Mouse (Mus musculus): ENCODE data around the gene Sbno1. TPM values are rescaled to one million over a fixed set of nuclear protein-coding genes. Genes with fewer than 3 reads are reported as not detected.
A peak's percentile ranks its signal among the peaks of the same experiment; 100 is the strongest.

Gene Sbno1
- total RNA-seq, 2 experiments from 2014 or later, result 65.3 to 71.7 TPM

DNA sequence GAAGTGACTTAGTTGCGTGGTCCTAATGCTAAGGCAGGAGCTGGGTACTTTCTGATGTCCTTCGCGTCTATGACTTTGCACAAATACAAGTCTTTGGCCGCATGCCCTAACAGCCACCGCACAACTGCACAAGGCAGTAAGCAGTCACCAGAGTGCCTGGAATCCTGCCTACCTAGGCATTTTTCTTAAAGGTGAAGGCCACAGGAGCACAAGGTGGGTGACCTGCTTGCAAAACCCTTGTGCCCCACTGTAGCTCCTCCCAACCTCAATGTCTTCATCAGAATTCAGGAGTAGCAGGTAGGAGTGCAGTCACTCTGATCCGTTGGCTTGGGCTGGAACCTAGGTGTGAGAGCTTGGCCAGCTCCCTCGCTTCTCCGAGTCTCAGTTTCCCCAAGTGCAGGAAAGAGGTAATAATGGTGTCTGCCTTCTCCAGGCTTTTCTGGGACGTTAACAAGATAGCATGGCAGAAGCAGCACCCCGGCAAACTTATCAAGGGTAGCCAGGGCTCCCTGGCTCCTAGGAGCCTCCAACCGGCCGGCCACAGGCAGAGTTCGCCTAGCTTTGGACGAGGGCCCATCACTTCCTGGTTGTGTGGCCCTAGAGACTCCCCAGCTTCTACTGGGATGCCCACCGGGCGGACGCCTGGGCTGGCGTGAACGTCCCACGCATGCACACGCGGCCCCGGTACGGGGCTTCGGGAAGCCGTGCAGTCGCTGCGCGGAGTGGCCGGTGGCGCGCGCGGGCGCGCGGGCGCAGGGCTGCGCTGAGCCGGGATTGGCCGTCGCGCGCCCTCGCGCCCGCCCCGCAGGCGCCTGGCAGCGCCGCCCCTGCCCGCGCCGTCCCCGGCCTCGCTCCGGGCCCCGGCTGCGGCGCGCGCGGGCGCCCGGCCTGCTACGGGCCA is 19.1 kb upstream of the Sbno1 start:
- peak; percentile 76 to 81 for DNase-seq
- intact Hi-C loops (cut with DNase I), result no loop called here

GRCm38 (mm10) chr5:124444208-124444607 is 18.4 kb upstream of the Sbno1 start:
- intact Hi-C loops (cut with DNase I), result no loop called here
- DNase-seq, result no peak

DNA sequence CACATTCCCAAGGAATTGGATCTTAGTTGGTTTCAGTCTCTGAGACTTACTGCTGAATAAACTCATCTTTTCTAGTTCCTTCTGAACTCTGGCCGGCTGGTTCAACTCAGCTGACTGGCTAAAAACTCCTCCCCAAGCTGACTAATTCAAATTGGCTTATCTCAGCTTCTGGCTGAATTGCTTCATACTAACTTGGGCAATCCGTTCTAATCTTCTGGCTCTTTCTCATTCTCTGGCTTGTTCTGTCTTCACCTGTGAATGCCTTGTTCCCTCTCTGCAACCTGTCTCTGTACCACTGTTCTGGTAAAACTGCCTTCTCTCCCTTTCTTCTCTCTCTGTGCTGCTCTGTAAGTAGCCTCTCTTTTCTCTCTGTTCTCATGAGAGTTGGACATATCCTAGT is 16.8 kb upstream of the Sbno1 start:
- intact Hi-C loops (cut with DNase I), result loop anchor here (2.0 kb wide), 1 partner anchor 14 kb away; no protein-coding TSS in a partner anchor
- DNase-seq, result no peak

DNA sequence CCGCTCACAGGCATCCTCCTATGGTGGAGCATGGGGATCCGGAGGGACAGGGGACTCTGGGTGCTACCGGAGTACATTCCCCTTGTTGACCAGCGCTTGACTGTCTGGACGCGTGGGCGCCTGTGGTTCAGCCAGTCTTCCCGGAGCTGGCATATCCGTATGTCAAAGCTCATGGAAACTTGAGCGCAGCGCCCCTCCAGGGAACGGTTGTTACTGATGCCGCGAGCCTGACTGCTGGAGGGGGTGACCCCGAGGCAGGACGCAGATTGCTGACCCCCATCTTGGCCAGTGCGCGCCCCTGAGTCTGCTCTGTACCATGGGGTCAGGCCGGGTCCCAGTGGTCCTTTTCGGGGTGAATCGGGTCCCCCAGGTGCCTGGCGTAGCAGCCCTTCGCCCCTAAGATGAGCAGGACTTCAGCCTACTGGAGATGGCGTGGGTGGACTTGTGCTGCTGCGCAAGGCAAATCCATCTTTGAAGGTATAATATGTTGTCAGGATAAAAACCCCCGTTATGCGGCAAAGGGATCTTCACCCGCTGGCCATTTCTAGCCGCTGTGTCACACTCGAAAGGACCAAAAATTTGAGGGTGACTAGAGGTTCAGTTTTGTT is 14.4 kb upstream of the Sbno1 start:
- no peak for DNase-seq
- intact Hi-C loops (cut with DNase I), result no loop called here

DNA sequence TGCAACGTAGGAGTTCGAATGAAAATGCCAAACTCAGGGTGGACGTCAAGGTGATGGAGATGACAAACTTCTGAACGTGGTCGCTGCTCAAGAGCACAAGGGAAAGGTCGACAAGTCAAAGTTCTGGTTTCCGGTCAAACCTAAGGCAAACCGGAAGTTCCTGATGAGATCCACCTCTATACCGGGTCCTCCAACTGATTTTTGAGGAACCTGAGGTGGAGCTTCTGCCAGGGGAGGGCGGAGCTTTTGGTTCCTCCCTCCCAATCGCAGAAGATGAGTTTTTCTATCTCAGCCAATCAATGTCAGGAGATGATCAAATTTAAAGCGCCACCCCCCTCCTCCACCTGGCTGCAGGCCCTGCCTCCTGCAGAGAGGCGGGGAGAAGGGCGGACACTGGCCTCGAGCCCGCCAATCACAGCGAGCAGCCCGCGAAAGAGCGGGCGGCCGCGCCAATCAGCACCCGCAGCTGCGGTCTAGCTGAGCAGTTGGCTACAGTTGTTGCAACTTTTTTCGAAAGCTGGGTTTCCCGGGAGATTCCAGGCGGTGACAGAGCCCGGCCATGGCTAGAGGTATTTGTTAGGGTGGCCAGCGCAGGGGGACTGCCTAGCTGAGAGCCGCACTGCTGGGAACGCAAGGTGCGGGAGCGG is 13.8 kb upstream of the Sbno1 start, which contains the start of gene Kmt5a:
Gene Kmt5a, plus strand, starts transcription at position 484 of the 647 bp plus-strand sequence.
- peak; percentile 93 to 95 for DNase-seq
- intact Hi-C loops (cut with DNase I), result no loop called here

DNA sequence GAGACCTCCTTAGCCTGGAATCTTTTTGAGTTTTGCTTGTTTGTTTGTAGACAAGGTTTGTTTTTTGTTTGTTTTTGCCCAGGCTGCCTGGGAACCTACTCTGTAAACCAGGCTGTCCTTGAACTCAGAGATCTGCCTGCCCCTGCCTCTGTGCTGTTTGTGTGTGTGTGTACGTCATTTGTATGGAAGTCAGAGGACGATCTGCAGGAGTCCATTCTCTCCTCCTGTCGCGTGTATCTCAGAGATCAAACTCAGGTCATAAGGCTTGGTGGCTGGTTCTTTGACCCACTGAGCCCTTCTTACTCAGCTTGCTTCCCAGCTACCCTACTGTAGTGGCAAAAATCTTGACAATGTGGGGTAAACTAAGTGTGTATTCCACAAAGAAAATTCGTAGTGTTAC is 12.9 kb upstream of the Sbno1 start:
- intact Hi-C loops (cut with DNase I), result no loop called here
- DNase-seq, result no peak

DNA sequence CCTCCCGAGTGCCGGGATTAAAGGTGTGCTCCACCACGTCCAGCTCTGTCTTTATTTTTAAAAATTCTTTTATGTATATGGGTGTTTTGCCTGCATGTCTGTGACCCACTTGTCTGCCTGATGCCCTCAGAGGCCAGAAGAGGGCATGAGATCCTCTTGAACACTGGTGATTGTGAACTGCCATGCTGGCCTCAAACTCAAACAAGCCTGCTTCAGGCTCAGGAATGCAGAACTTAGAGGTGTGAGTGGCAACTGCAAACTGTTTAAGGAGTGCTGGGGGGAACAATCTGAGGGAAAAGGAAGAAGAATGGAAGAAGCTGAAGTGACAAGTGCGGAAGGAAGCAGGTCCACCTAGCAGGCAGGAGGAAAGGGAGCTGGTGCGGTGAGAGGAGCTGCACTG is 12.4 kb upstream of the Sbno1 start:
- DNase-seq, result no peak
- intact Hi-C loops (cut with DNase I), result no loop called here

DNA sequence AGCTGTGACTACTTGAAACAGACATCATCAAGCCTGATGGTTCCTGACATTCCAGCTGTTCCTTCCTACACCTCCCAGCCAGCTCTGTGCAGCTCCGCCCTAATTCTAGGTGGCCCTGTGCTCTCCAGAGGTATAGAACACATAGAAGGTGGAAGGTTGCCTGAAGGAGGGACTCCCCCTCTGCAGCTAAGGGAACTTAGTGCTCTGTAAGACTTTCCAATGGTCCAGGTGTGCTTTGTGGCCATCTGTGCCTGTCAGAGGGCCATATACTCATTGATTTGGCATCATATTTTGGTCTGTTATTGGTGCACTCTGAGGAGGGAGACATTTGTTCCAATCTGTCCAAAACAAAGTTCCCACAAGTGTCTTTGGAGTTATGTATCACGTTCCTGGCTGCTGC is 7.2 kb upstream of the Sbno1 start:
- intact Hi-C loops (cut with DNase I), result loop anchor here (5.0 kb wide), 1 partner anchor 429 kb away; the partner anchor contains the start of genes Ccdc92 and Zfp664
- DNase-seq, result no peak

DNA sequence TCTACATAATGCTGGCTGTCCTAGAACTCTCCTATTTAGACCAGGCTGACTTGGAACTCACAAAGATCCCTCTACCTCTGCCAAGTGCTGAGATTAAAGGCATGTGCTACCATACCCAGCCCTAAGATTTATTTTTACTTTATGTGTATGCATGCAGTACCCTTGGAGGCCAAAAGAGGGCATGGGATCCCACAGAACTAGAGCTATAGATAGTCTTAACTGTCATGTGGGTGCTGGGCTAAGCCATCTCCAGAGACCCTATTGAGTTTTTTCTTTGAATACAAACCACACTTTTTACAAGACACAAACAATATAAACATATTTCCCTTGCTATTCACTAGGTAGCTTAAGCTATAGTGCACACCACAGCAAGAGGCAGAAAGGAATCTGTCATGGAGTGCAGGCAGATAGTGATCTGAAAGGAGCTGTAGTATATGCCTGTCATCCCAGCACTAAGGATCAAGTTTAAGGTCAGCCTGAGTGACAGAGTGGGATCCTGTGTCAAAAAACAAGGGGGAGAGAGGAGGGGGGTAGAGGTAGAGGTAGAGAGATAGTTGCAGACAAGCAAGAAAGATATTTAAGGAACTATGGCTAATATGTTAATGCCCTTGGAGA is 6.7 kb upstream of the Sbno1 start:
- intact Hi-C loops (cut with DNase I), result loop anchor here (1.0 to 5.0 kb wide), 2 partner anchors 107 to 430 kb away; partner anchors contain the start of genes Ccdc92 and Zfp664
- peak; percentile 72 to 79 for DNase-seq

DNA sequence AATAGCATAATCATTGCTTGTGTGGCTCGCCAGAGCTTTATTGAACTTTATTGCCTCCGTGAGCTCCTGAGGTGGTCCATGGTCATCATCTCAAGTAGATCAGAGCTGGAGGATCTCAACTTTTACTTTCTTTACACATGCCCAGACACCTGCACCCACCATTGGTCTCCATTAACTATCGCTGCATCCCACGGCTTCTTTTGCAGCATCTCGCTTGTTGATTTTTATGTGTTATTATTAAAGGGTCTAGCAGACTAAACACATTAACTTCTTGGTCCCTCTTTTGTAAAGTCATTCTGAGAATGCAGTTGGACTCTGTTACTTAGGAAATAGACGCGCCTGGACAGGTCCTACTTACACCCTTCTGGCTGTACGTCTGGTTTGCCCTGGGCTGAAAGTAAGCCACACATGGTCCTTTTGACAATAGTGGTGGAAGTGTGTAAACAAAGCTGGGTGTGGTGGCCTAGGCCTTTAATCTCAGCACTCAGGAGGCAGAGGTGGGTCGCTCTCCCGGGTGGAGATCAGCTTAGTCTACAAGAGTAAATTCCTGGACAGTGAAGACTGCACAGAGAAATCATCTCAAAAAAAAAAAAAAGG is 772 bp upstream of the Sbno1 start:
- peak in 1 of 2 experiments; percentile 9 for DNase-seq
- intact Hi-C loops (cut with DNase I), result no loop called here

DNA sequence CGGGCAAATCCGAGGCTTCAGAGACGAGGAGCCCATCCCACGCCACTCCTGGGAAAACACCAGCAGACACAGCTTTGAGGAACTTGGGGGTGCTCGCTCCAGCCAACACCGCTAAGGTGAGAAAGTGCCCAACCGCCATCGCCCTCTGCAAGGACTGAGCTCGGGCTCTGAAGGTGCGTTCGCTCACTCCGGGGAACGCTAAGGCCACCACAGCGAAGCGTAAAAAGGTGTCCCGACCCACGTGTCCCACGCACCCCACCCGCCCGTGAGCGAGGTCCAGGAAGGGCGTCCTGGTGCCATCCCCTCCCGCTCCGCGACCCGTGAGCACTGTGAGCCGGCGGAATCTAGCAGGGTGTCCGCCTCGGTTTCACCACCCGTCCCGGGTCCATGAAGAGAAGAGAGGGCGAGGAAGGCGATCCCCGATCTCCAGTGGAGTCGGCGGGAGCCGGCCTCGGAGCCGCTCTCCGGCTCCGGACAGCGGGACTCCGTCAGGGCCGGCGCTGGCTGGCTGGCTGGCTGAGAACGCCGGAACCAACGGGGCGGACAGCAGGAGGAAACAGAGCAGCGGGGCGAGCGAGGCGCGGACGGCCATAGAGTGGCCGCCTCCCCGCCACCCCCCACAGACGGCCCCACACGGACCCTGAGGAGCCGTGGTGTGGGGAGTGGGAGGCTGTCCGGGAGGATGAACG is 934 bp downstream of the Sbno1 start:
- no peak for DNase-seq
- intact Hi-C loops (cut with DNase I), result no loop called here

GRCm38 (mm10) chr5:124424200-124424722 is 1.5 kb downstream of the Sbno1 start:
- DNase-seq, result no peak
- intact Hi-C loops (cut with DNase I), result no loop called here

DNA sequence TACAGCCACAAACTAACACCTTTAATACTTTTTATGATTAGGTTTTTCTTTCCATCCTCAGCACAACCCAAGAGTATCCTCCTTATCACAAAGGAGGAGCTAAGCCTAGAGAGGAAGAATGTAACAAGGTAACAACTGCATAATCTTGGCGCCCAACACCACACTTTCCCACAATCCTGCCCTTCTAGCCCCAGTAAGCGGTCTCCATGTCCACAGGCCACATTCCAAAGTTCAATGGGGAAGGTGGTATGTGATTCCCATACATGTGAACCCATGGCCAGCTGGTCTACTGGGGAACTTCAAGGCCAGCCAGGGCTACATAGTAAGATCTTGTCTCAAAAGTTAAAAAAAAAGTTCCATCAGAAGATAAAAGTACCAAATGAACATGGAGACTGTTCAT is 4.0 kb downstream of the Sbno1 start:
- intact Hi-C loops (cut with DNase I), result no loop called here
- no peak for DNase-seq

- DNase-seq, result no peak
- intact Hi-C loops (cut with DNase I), result no loop called here
Observed at GRCm38 (mm10) chr5:124418903-124419302, 6.9 kb downstream of the Sbno1 start.

- no peak for DNase-seq
- intact Hi-C loops (cut with DNase I), result no loop called here
Observed at GRCm38 (mm10) chr5:124412163-124412562, 13.6 kb downstream of the Sbno1 start.

- intact Hi-C loops (cut with DNase I), result no loop called here
- DNase-seq, result no peak
Observed at GRCm38 (mm10) chr5:124410808-124411207, 15.0 kb downstream of the Sbno1 start.

DNA sequence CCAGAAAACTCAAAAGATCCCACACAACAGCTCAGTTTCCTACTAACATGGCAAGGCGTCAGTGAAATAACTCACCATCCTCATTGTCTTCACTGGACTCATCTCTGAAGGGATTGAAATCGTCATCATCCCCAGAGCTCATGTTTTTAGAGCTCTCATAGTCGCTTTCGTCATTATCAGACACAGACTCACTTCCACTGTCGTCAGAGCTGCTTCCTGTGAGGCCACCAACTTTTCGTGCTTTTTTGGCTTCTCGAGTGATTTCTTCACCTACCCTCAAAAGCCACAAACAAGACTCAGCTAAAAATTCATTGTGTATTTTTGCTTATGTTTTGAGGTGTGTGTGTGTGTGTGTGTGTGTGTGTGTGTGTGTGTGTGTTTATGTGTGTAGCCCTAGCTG is 32.1 kb downstream of the Sbno1 start:
- intact Hi-C loops (cut with DNase I), result no loop called here
- no peak for DNase-seq

DNA sequence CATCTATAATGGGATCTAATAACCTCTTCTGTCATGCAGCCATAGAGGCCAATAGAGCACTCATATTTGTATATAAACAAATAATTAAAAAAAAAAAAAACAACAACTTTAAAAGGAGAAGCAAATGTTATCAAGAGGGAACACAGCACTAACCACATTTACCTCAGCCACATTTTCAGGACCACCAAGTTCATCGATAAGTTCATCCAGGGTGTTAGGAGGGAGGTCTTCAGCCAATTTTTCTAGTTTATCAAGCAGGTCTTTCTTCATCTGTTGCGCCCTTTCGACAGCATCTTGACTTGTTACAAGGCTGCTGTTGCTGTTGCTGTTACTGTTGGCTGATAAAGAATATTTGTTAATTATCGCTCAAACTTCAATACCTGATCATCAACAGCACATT is 33.4 kb downstream of the Sbno1 start:
- intact Hi-C loops (cut with DNase I), result no loop called here
- DNase-seq, result no peak

DNA sequence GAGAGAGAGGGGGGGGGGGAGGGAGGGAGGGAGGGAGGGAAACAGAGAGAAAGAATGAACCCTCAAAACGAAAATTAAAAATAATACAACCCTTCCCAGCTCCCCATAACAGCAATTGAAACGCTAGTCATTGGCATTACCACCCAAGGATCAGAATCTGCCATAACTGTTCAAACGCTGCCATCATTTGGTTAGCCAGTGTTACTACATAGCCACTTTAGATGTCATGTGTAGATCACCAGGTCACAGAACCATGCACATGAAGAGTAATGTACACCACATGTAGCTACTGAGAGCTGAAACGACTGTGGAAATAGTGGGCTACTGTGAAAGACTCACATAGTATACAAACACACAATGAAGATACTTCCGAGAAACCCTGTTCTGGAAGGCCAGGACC is 37.9 kb downstream of the Sbno1 start:
- intact Hi-C loops (cut with DNase I), result no loop called here
- no peak for DNase-seq

- intact Hi-C loops (cut with DNase I), result no loop called here
- DNase-seq, result no peak
Observed at GRCm38 (mm10) chr5:124380121-124380520, 45.7 kb downstream of the Sbno1 start.
